Mouse (Mus musculus) CH12.LX (cell line): ENCODE results near the gene Sh3bgrl2.

Experiments
- ELF1 ChIP-seq: IDR thresholded peaks from 2 replicates; pipeline ENCODE4 v1.6.1; 2014; ENCODE audit warnings: low read depth, mild to moderate bottlenecking, inconsistent platforms, low read length, improper control_type of control experiment
- EP300 ChIP-seq: IDR thresholded peaks from 2 replicates; pipeline ENCODE4 v1.6.1; 2011; ENCODE audit warnings: low read length, improper control_type of control experiment
- HCFC1 ChIP-seq: IDR thresholded peaks from 2 replicates; pipeline ENCODE4 v1.6.1; 2012; ENCODE audit warnings: low read depth, mild to moderate bottlenecking, inconsistent platforms, low read length, improper control_type of control experiment
- MAFK ChIP-seq: IDR thresholded peaks from 2 replicates; pipeline ENCODE4 v1.6.1; 2011; ENCODE audit warnings: low read length, improper control_type of control experiment; ENCODE audit not compliant: insufficient replicate concordance
- MEF2A ChIP-seq: IDR thresholded peaks from 2 replicates; pipeline ENCODE4 v1.6.1; 2014; ENCODE audit warnings: low read depth, mild to moderate bottlenecking, inconsistent platforms, low read length, improper control_type of control experiment, borderline replicate concordance
- POLR2A ChIP-seq: IDR thresholded peaks from 2 replicates; pipeline ENCODE4 v1.6.1; 2011; ENCODE audit warnings: low read depth, mild to moderate bottlenecking, improper control_type of control experiment, low read length
- TCF12 ChIP-seq: IDR thresholded peaks from 2 replicates; pipeline ENCODE4 v1.6.1; 2014; ENCODE audit warnings: low read depth, mild to moderate bottlenecking, inconsistent platforms, low read length, improper control_type of control experiment
- USF1 ChIP-seq: IDR thresholded peaks from 2 replicates; pipeline ENCODE4 v1.6.1; 2014; ENCODE audit warnings: low read depth, mild to moderate bottlenecking, inconsistent platforms, low read length, improper control_type of control experiment
- ZC3H11A ChIP-seq: IDR thresholded peaks from 2 replicates; pipeline ENCODE4 v1.6.1; 2012; ENCODE audit warnings: low read depth, mild to moderate bottlenecking, inconsistent platforms, low read length, improper control_type of control experiment

DNA sequence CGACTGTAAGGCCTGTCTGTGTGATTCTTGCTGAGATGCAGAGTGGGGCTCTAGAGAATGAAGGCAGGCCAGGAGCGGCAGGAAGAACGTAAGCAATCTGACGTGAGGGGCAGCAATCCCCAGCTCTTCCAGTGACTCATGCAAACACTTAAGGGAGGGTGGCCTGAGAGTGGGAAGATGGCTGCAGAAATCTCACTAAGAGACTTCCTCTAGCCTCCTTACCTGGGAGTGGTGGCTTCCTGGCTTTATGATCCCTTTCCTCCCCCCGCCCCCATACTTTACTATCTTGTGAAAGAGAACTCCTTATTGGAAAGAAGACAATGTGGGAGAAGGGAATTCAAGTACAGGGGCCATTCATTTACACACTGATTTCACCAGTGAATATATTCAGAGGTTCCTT is 106.5 kb downstream of the Sh3bgrl2 start:
- no peak for TF ChIP-seq MEF2A
- TF ChIP-seq POLR2A, result no peak
- TF ChIP-seq TCF12, result no peak
- no peak for TF ChIP-seq ZC3H11A
- no peak for TF ChIP-seq HCFC1
- no peak for TF ChIP-seq EP300
- TF ChIP-seq MAFK, result no peak
- TF ChIP-seq USF1, result no peak
- no peak for TF ChIP-seq ELF1
